Mouse (Mus musculus): ENCODE data around the gene Gm49383. TPM values are rescaled to one million over a fixed set of nuclear protein-coding genes. Genes with fewer than 3 reads are reported as not detected.

The Gm49383 gene
- 9.7 and 17.6 TPM in 2 replicates for polyA plus RNA-seq (2012; rRNA removed)

GRCm38 (mm10) chr12:69196444-69197377, at the start of gene Gm49383:
Gene Gm49383 (minus strand): TSS chr12:69197104.

GRCm38 (mm10) chr12:69240876-69241275, 44.0 kb upstream of the Gm49383 start, which contains the start of gene Klhdc1:
Gene Klhdc1 (plus strand): TSS chr12:69241176.

DNA sequence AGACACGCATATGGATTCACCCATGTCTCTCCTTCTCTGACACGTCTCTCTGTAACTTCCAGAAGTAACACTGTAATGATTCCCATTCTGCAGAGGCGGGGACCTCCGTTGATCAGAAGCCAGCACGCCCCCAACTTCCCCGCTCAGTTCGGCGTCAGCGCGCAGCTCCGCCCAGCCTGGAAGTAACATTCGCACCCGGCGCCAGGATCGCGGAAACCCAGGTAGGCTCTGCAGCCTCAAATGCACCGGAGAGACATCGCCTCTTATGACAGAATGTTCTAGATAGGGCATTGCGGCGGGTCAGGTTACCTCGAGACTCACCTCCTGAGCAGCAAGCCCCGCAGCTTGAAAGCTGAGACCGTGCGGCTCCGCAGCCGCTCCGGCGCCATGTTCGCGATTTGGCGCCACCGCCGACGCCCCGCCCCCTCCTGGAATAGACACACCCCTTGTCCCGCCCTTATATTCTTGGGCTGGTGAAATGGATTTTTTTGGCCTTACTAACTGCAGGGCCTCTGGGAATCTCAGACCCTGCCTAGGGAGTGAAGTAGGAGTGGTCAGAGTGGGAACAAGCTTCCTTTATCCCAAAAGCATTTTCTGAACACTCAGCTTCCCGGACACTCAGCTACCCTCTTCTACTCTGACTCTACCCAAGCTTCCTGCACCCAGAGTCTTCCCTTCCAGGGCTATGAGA, 31.0 kb upstream of the Gm49383 start, which contains the start of gene Pole2:
TSS of gene Pole2 (minus strand) at position 420 of the 691 bp plus-strand sequence.

GRCm38 (mm10) chr12:69204052-69204833, 7.3 kb upstream of the Gm49383 start, which contains the start of gene Gm49384:
Gene Gm49384 (minus strand): TSS chr12:69204267.

DNA sequence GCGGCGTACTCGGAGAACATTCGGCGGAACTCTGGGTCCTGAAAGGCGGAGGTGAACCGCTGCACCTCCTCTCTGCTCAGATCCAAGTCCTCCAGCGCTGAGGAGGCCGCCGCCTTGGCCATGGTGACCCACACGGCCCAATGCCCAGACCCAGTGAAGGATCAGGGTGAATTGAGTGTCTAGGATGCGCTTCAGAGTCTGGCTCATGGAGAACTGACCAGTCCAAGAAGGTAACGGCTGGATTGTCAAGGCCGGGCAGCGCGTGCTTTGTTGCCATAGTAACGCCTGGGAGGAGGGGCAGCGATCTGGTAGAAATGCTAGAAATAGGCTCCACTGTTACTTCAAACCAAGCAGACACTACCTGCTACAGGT, 1.2 kb upstream of the Gm49383 start, which contains the start of gene Dnaaf2:
TSS of gene Dnaaf2 (minus strand) at position 266 of the 372 bp plus-strand sequence.

DNA sequence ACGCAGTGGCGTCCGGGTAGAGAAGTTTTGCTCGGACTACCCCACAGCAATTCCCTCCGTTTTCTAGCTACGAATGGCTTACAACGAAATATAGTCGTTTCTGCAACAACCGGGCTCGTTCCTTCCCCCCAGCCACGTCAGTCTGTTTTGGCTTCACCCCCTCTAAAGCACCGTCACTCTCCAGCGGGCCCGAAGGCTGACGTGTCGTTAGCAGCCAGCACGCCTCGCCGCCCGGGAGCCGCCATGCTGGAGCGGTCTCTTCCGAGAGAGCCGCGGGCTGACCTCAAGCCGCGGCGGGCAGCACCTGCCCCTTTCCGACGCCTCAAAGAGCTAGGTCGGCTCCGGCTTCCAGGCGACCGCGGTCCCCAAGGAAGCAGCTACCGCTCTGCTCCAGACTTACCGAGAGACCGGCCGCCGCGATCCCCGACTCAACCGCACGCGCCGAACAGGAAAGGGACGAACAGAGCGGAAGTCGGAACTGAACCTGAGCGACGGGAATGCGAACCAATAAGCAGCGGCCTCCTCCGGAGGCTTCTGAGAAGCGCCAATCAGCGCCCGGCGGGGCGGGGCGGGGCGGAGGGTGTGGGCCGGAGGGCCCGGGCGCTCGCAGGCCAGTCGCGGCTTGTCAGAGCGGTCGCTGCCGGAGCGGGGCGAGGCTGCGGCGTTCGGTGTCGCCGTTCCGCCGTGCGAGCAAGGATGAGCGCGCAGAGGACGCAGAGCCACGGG, 13.2 kb downstream of the Gm49383 start, which contains the start of the genes Rpl36al and Mgat2:
TSS of gene Rpl36al (minus strand) at position 501 of the 726 bp plus-strand sequence.
TSS of gene Mgat2 (plus strand) at position 575 of the 726 bp plus-strand sequence.

DNA sequence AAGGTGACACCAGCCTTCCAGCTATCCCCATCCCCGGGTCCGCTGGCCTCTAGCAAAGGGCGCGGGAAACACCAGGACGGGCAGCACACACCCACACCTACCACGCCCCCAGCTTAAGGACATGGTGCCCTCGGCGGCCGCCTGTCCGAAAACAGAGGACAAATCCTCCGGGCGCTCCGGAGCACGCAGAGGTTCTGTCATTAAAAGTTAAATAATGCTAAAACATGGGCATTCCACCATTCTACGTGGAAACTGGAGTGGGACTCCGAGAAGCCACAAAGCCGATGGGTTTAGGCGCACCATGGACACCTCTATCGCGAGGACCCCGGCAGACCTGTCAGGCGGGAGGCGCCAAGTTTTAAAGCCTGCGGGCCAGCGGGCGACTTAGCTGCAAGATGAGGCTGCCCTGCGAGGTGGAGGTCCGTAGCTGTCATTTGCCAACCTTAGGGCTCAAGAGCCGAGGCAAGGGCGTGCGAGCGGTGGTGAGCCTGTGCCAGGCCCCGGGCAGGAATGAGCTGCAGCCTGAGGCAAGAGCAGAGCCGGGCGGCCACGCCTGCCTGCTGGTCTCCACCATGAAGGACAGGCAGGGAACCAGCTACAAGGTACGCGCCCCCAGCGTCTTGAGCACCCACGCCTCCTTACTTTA, 28.3 kb downstream of the Gm49383 start, which contains the start of gene Lrr1:
TSS of gene Lrr1 (plus strand) at position 354 of the 646 bp plus-strand sequence.

GRCm38 (mm10) chr12:69158765-69159577, 37.9 kb downstream of the Gm49383 start, which contains the start of gene Rps29:
Gene Rps29 (minus strand): TSS chr12:69159186.

Other genes starting within 250 kb of the Gm49383 start
- 1,183 and 2,440 TPM in 2 replicates for gene Rps29, start 37.9 kb downstream of the Gm49383 start, polyA plus RNA-seq (2012; rRNA removed)
- gene Lrr1, start 28.3 kb downstream of the Gm49383 start, polyA plus RNA-seq (2012; rRNA removed): 18.2 and 28.2 TPM in 2 replicates
- gene Rpl36al, start 13.0 kb downstream of the Gm49383 start, polyA plus RNA-seq (2012; rRNA removed): 616 and 663 TPM in 2 replicates
- gene Mgat2, start 12.9 kb downstream of the Gm49383 start, polyA plus RNA-seq (2012; rRNA removed): 20.3 and 21.5 TPM in 2 replicates
- 7.2 and 9.8 TPM in 2 replicates for gene Dnaaf2, start 1.3 kb upstream of the Gm49383 start, polyA plus RNA-seq (2012; rRNA removed)
- gene Gm49384, start 7.2 kb upstream of the Gm49383 start, polyA plus RNA-seq (2012; rRNA removed): 14.6 and 18.5 TPM in 2 replicates
- 21.5 and 37.2 TPM in 2 replicates for gene Pole2, start 31.1 kb upstream of the Gm49383 start, polyA plus RNA-seq (2012; rRNA removed)
- 1.5 and 2.0 TPM in 2 replicates for gene Klhdc1, start 44.1 kb upstream of the Gm49383 start, polyA plus RNA-seq (2012; rRNA removed)
- 123 and 152 TPM in 2 replicates for gene Klhdc2, start 99.6 kb upstream of the Gm49383 start, polyA plus RNA-seq (2012; rRNA removed)
- 39.4 and 48.0 TPM in 2 replicates for gene Nemf, start 160.1 kb upstream of the Gm49383 start, polyA plus RNA-seq (2012; rRNA removed)
- 72.5 and 100 TPM in 2 replicates for gene Arf6, start 175.0 kb upstream of the Gm49383 start, polyA plus RNA-seq (2012; rRNA removed)
- gene Gm9887, start 175.4 kb upstream of the Gm49383 start, polyA plus RNA-seq (2012; rRNA removed): 0.22 and 0.74 TPM in 2 replicates

All from central nervous system, embryonic 11.5 days (tissue).